Mouse (Mus musculus) gastrocnemius, adult 2 months (tissue): ENCODE results near the gene Arl2. TPM values are rescaled to one million over a fixed set of nuclear protein-coding genes. Genes with fewer than 3 reads are reported as not detected.
A peak's percentile ranks its signal among the peaks of the same experiment; 100 is the strongest.

ENCODE experiments used
- DNase-seq: peaks from one replicate; pipeline ENCODE4 v3.0.0; 2022
- H3K27ac ChIP-seq: fragments of 200-600 bp; 2 replicates; pipeline ENCODE4 v1.8.1; 2022; ENCODE audit warnings: mild to moderate bottlenecking
- H3K4me3 ChIP-seq: fragments of 200-600 bp; 2 replicates; pipeline ENCODE4 v1.8.1; 2022; ENCODE audit warnings: mild to moderate bottlenecking, moderate library complexity
- CTCF ChIP-seq: fragments of 200-600 bp; IDR thresholded peaks from 2 replicates; pipeline ENCODE4 v1.8.1; 2022; ENCODE audit warnings: antibody characterized with exemption, mild to moderate bottlenecking, moderate library complexity
- intact Hi-C: fragments of 180-260 bp; cut with DNase I; formaldehyde crosslinking; loops from one replicate; pipeline ENCODE4 v1.15.1; 2025
- total RNA-seq, 2 experiments: library from RNA; stranded (reverse); gene quantifications; 2 replicates each; pipeline ENCODE4 v1.2.3; 2021

The Arl2 gene
- total RNA-seq, 2 experiments from 2014 or later = 57.5 to 70.8 TPM

DNA sequence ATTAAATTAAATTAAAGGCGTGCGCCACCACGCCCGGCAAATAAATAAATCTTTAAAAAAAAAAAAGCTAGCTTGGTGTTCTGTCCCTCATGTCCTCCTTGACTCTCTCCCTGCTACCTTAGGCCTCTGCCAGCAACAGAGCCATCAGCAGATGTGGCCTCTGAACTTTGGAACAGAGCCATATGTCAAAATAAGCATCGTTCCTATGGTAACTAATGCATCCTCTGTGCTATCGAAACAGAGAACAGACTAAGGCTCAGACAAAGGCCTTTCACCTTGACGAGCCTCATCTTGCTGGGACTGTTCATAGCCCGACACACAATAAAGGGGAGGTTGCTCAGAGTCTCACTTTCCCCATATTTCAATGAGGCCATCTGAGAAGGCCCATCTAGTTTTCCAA is 18.0 kb downstream of the Arl2 start:
- no peak for TF ChIP-seq CTCF
- intact Hi-C loops = loop anchor here (10.0 kb wide), 1 partner anchor 211 kb away; the partner anchor contains the start of gene Men1
- no peak overlapping the region for H3K4me3 ChIP-seq
- no peak overlapping the region for H3K27ac ChIP-seq
- DNase-seq = no peak

DNA sequence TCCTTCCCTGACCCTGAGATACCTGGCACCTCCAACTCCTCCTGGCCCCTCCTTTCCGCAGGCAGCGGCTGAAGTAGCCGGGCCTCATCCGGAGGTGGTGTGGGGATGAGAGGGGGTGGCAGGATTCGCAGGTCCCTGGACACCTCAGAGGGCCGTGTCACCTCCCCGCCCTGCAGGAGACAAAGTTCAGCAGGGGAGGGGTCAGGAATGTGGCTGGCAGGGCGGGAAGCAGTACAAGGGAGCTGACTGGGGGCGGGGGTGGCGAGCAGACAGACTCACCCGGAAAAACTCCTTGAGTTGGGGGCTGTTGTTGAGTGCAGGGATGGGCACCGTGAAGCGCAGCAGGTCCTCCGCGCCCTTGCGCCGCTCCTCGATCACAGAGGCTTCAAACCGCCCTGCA is 19.6 kb downstream of the Arl2 start:
- intact Hi-C loops = loop anchor here (10.0 kb wide), 1 partner anchor 213 kb away; the partner anchor contains the start of gene Men1

DNA sequence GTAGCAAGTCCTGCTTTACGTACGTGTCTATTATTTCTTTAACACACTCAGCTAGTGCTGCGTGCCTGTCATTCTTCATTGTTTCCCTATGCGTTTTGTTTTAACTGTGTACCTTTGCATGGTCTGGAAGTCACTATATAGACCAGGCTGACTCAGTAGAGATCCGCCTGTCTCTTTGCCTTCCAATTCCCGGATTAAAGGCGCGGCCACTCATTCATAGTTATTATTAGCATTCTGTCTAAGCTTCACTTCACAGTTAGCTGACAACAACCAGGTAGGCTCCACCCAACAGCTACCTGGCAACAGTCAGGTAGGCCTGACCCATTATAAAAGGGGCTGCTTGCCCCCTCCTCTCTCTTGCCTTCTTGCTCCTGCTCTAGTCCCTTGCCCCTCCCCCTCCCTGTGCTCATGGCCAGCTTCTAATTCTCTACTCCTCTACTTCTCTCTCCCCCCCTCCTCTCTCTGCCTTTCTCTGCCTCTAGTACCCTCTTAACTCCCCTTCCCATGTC is 22.6 kb downstream of the Arl2 start:
- DNase-seq = no peak
- intact Hi-C loops = loop anchor here (5.0 kb wide), 1 partner anchor 71 kb away; the partner anchor contains the start of gene Syvn1

More for the DNA sequence above, 19.6 kb downstream of the Arl2 start:
- Histone ChIP-seq H3K27ac (no peak overlapping the region), H3K4me3 (no peak overlapping the region)
- TF ChIP-seq CTCF = no peak
- DNase-seq = no peak

DNA sequence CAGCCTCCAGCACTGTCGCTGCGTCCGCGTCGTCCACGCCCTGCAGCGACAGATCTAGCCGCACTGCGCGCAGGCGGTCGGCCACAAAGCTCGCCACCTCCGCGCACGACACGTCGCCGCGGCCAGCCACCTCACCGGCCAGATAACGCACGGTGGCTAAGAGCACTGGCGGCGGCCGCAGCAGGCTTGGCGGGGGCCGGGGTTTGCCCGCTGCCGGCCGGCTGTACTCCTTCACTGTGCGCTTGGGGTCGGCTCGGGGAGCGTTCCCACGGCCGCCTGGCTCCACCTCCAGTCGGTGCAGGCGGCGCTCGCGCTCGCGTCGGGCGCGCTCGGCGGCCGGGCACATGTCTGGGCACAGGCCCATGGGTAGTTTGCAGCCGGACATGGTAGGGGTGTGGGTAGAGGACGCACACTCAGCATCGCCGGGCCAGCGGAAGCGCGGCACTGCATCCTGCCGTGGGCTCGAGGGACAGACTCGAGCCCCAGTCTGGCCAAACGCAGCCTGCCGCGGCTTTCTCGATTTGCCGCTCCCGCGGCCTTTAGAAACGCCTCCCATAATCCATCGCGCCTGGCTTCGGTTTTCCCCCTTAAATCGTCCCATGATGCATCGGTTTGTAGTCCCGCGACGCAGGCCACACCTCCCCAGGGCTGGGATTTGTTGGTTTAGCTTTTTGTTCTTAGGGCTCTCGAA is 23.2 kb downstream of the Arl2 start, which contains the start of gene Sac3d1:
Gene Sac3d1 (minus strand): TSS at position 665 of the 691 bp plus-strand sequence.
- peak within 1 kb of the TSS; percentile 78 for H3K4me3 ChIP-seq
- DNase-seq = peak; percentile 88
- no peak; the same call in 1 of the 2 replicates for TF ChIP-seq CTCF
- intact Hi-C loops = loop anchor here (2.0 to 5.0 kb wide), 2 partner anchors 33 to 71 kb away; partner anchors contain the start of genes Cdca5, Syvn1 and Zfpl1
- peak within 1 kb of the TSS; percentile 92 for H3K27ac ChIP-seq

More for the DNA sequence above, 22.6 kb downstream of the Arl2 start:
- TF ChIP-seq CTCF = no peak
- H3K27ac ChIP-seq = peak overlapping the region; percentile 92
- peak overlapping the region; percentile 78 for H3K4me3 ChIP-seq

DNA sequence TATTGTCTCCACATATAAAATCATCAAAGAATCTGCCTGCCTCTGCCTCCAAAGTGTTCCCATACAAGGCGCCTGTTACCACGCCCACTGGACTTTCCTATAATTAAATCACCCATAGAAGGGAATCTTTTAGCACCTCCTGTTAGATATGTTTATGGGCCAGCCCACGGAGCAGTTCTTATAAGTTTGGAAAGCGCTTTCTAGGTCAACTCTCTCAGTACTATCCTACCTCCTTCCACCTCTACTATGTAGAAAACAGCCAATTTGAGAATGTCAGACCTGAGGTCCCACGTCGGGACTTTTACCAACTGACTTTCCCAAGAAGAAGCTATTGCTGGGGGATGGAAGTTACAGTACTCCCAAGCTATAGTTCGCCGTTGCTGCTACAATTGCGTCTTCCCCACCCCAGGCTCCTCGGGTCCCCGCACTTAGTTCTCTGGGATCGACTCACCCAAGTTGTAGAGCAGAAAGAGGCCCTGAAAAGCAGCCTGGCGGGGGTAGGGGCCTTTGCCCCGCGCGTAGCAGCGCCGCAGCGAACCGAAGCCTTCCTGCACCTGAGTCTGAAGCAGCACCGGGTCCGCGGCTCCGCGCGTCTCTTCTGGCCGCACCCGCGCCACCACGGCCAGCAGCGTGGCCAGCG is 23.9 kb downstream of the Arl2 start:
- peak overlapping the region; percentile 78 for H3K4me3 ChIP-seq
- intact Hi-C loops = loop anchor here (2.0 to 5.0 kb wide), 2 partner anchors 33 to 70 kb away; partner anchors contain the start of genes Cdca5, Syvn1 and Zfpl1
- H3K27ac ChIP-seq = peak overlapping the region; percentile 92
- no peak for TF ChIP-seq CTCF
- DNase-seq = no peak

DNA sequence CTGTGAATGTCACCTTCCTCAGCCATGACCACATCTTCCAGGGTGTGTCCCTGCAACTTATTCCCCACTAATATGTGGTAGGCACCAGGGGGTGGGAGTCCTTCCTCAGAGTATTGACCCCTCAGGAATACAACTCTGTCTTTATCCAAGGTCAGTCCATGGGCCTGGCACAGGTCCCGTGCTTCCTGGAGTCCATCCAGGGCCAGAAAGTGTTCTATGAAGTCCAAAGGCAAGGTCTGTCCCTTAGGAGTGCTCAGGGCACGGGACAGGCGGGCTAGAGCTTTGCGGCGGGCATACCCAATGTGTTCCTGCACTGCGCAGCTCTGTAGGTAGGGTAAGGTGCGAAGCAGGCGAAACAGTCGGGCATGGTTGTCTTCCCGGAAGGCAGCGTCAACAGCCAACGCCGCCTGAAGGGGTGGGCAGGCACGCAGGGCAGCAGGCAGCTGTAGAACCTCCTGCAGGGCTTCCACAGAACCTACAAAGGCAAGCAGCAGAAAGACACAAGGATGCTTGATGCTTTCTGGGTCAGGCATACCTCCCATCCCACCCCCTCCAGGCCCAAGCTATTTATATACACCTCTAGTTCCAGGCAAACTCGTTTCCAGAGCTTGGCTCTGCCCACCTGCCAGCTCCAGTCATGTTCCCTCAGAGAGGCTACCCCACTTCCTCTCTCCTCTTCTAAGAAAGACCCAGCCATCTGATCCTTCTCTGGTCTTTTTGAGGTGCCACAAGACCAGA is 25.1 kb downstream of the Arl2 start:
- intact Hi-C loops = loop anchor here (2.0 to 5.0 kb wide), 2 partner anchors 31 to 69 kb away; partner anchors contain the start of genes Cdca5, Syvn1 and Zfpl1
- Histone ChIP-seq H3K4me3 (peak overlapping the region; percentile 78), H3K27ac (peak overlapping the region; percentile 92; the same call in 1 of the 2 replicates)
- no peak for TF ChIP-seq CTCF
- no peak for DNase-seq

DNA sequence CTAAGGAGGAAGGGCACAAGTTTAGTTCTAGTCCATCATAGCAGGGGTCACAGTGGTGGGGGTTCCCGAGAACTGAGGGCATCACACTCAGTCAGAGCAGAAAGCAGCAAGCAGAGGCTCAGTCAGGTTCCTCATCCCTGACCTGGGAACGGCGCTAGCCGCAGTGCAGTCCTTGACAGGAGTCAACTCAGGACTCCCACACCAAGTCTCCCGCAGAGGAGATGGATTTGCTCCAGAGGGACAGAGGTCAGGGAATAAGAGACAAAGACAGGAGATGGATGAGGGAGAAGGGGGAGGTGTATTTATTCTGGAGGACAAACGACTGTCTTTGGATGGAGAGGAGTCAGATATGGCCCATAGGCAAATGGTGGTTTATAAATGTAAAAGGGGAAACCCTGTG is 28.2 kb downstream of the Arl2 start:
- intact Hi-C loops = no loop called here
- no peak for DNase-seq
- no peak for TF ChIP-seq CTCF
- Histone ChIP-seq H3K27ac (no peak overlapping the region), H3K4me3 (no peak overlapping the region)

DNA sequence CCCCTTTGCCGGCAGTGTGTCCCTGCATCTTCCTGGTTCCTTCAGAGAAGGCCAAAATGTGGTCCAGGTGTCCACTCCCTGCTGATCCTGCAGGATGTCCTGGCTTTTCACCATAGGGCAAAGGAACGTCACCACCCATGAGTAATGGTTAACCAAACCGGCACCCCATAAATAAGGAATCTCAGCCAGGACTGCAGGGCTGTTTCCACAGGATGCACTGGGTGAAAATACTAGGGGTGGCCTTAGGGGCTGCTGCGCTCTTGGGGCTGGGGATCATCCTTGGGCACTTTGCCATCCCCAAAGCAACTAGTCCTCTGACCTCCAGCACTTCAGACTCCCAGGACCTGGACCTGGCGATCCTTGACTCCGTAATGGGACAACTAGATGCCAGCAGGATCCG is 35.8 kb downstream of the Arl2 start, which contains the start of gene Naaladl1:
Gene Naaladl1 (plus strand): TSS at position 197 of the 400 bp plus-strand sequence.
- H3K27ac ChIP-seq = no peak within 1 kb of the TSS
- no peak for DNase-seq
- no peak for TF ChIP-seq CTCF
- H3K4me3 ChIP-seq = no peak within 1 kb of the TSS
- intact Hi-C loops = no loop called here

DNA sequence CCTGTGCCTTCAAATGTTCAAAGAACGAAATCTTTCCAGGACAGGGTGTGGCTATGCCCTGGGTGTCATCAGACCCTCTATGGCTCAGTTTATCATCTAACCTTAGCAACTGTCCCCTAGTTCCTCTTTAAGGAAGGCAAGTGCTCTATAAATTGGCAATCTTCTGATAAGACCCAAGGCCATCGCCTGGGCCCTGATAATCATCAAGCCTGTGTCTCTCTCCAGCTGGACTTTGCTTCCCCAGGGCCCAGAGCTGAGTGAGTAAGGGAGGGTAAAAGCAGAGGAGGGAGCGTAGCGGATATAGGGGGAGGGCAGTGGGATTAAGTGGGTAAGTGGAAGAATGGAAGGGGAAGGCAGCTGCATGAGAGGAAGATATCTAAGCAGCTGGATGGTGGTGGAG is 36.9 kb downstream of the Arl2 start:
- intact Hi-C loops = no loop called here

DNA sequence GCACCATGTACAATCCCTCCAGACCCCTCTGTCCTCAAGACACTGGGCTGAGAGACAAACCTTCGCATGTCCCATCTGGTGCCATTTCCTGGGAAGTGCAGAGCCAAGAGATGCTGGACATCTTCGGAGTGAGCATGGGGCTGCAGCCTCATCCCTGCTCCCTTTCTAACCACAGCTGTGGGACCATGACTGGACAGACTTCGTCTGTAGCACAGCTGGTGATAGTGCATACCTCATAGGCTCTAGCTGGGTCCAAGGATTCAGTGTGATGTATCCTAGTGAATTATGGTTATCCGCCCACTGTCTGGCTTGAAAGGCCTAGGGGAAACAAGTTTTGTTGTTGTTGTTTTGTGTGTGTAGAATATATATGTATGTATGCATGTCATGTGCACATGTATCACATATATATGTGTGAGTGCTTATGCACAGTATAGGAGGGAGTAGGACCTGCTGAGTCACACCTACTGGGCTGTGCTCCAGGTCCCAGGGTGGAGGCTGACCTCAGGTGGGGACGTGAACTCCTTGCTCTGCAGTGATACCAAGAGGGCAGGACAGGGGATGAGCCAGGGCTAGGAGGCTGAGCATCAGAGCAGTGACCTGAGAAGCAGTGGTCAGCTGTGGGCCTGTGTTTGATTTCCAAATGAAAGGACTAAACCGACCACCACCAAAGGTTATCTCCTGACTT is 39.0 kb downstream of the Arl2 start:
- no peak for DNase-seq
- H3K27ac ChIP-seq = no peak overlapping the region
- no peak for TF ChIP-seq CTCF

More for the DNA sequence above, 36.9 kb downstream of the Arl2 start:
- no peak for TF ChIP-seq CTCF
- DNase-seq = no peak
- H3K4me3 ChIP-seq = no peak overlapping the region
- H3K27ac ChIP-seq = no peak overlapping the region

DNA sequence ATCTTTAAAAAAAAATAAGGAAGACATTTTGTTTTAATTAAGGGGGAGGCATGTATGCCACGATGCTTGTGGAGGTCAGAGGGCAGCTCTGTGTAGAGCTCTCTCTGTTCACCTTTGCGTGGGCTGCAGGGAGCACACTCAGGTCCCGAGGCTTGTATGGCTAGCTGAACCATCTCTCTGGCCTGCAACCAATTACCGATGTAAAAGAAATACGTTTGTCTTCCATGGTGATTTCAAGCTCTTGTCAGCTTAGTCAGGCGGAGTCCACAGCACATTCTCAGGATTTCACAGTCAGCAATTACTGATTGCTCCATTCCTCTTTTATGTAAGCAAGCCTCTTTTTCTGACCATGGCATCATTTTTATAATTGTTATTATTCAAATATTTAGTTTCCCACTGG is 40.2 kb downstream of the Arl2 start:
- intact Hi-C loops = no loop called here
- DNase-seq = no peak
- no peak overlapping the region for H3K27ac ChIP-seq
- H3K4me3 ChIP-seq = no peak overlapping the region
- no peak for TF ChIP-seq CTCF

More for the DNA sequence above, 39.0 kb downstream of the Arl2 start:
- intact Hi-C loops = no loop called here
- no peak overlapping the region for H3K4me3 ChIP-seq

DNA sequence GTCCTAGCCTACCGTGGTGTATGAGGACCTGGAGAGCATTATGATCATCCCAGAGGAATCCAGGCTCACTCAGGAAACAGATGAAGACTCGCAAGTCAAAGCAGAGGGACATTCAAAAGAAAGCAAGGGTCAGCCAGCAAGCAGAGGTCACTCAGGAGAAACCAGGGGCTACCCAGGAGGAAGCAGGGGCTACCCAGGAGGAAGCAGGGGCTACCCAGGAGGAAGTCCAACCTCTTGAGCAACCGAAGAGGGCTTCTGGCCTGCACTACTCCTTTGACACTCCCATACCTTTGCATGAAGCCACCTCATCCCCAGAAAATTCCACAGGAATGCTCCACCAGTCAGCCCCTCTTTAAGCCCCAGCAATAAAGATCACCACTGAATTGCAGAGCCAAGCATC is 43.5 kb downstream of the Arl2 start:
- no peak overlapping the region for H3K4me3 ChIP-seq
- no peak for TF ChIP-seq CTCF
- no peak for DNase-seq
- intact Hi-C loops = no loop called here
- no peak overlapping the region for H3K27ac ChIP-seq
